Mouse (Mus musculus) ES-E14 (cell line): ENCODE results near the gene St7. TPM values are rescaled to one million over a fixed set of nuclear protein-coding genes. Genes with fewer than 3 reads are reported as not detected.

Experiments
- DNase-seq: peaks from one replicate; pipeline ENCODE4 v3.0.0-alpha.2; 2013; ENCODE audit warnings: low read depth, low spot score
- H3K27ac ChIP-seq: 2 replicates; pipeline ENCODE4 v1.5.1; 2012; ENCODE audit warnings: low read depth, mild to moderate bottlenecking, low read length, moderate library complexity, mixed read lengths; ENCODE audit not compliant: poor library complexity, insufficient read depth, severe bottlenecking
- H3K36me3 ChIP-seq: 2 replicates; pipeline ENCODE4 v1.6.1; 2012; ENCODE audit warnings: mild to moderate bottlenecking, low read length, moderate library complexity, mixed read lengths; ENCODE audit not compliant: control insufficient read depth, poor library complexity, insufficient read depth, severe bottlenecking
- H3K4me1 ChIP-seq, 2 experiments: fragments of 150-350 bp in 1 of 2; sonication (generic) in 1 of 2; 2 replicates each; pipeline ENCODE4 v1.6.1; 2012; ENCODE audit warnings: low read length in 2 of 2, mild to moderate bottlenecking in 1 of 2, mixed read lengths in 1 of 2; ENCODE audit not compliant: control insufficient read depth in 2 of 2, insufficient read depth in 2 of 2, poor library complexity in 1 of 2
- H3K4me3 ChIP-seq, 2 experiments: fragments of 150-350 bp in 1 of 2; sonication (generic) in 1 of 2; 2 replicates each; pipeline ENCODE4 v1.5.1; 2012; ENCODE audit warnings: low read length in 2 of 2, low read depth in 1 of 2, mild to moderate bottlenecking in 1 of 2, mixed read lengths in 1 of 2; ENCODE audit not compliant: insufficient read depth in 1 of 2, poor library complexity in 1 of 2, severe bottlenecking in 1 of 2
- H3K9ac ChIP-seq: 2 replicates; pipeline ENCODE4 v1.6.1; 2012; ENCODE audit warnings: low read depth, mild to moderate bottlenecking, low read length, mixed read lengths; ENCODE audit not compliant: poor library complexity, insufficient read depth, severe bottlenecking
- H3K9me3 ChIP-seq: fragments of 150-350 bp; sonication (generic); 2 replicates; pipeline ENCODE4 v1.6.1; 2012; ENCODE audit warnings: low read depth, mild to moderate bottlenecking, low read length; ENCODE audit not compliant: control insufficient read depth, insufficient read depth
- CHD2 ChIP-seq: IDR thresholded peaks from 2 replicates; pipeline ENCODE4 v1.6.1; 2014; ENCODE audit warnings: mild to moderate bottlenecking, low read depth, low read length, inconsistent platforms
- HCFC1 ChIP-seq: IDR thresholded peaks from 2 replicates; pipeline ENCODE4 v1.6.1; 2012; ENCODE audit warnings: low read length, inconsistent platforms, borderline replicate concordance; ENCODE audit not compliant: insufficient read depth
- MAFK ChIP-seq: IDR thresholded peaks from 2 replicates; pipeline ENCODE4 v1.6.1; 2014; ENCODE audit warnings: mild to moderate bottlenecking, low read depth, low read length, inconsistent platforms; ENCODE audit not compliant: insufficient read depth
- ZC3H11A ChIP-seq: IDR thresholded peaks from 2 replicates; pipeline ENCODE4 v1.6.1; 2012; ENCODE audit warnings: low read depth, mild to moderate bottlenecking, inconsistent platforms, low read length, borderline replicate concordance
- ZNF384 ChIP-seq: IDR thresholded peaks from 2 replicates; pipeline ENCODE4 v1.6.1; 2012; ENCODE audit warnings: low read depth, low read length, inconsistent platforms
- in situ Hi-C, 2 experiments: fragments of 600-800 bp; cut with MboI; formaldehyde crosslinking; loops; one replicate each; pipeline ENCODE4 v1.15.1; 2025; ENCODE audit warnings: low sequenced_read_pairs in 2 of 2, inconsistent platforms in 1 of 2; ENCODE audit not compliant: unreplicated experiment in 2 of 2
- total RNA-seq: library from RNA; depleted of rRNA; stranded (reverse); fragments of 300-350 nt; gene quantifications from 2 replicates; pipeline ENCODE4 v1.2.3, GENCODE M21; 2012

St7 gene
- total RNA-seq, 1 experiment: 4.2 TPM

GRCm38 (mm10) chr6:17842759-17843158 lies 150.0 kb downstream of the St7 start:
- no peak overlapping the region for H3K9ac ChIP-seq
- in situ Hi-C loops: no loop called here
- no peak overlapping the region for H3K4me3 ChIP-seq
- TF ChIP-seq ZNF384 (no peak), ZC3H11A (no peak), MAFK (no peak), CHD2 (no peak), HCFC1 (no peak)
- H3K36me3 ChIP-seq: no peaks in the 10 kb centered on the region
- no peaks in the 10 kb centered on the region for H3K9me3 ChIP-seq
- no peak overlapping the region for H3K27ac ChIP-seq
- no peaks in the 10 kb centered on the region for H3K4me1 ChIP-seq
- DNase-seq: peak; percentile 33

GRCm38 (mm10) chr6:17851316-17851715 lies 158.6 kb downstream of the St7 start:
- in situ Hi-C loops: no loop called here
- TF ChIP-seq HCFC1: no peak
- no peak for TF ChIP-seq ZC3H11A
- TF ChIP-seq MAFK: no peak
- no peak for TF ChIP-seq CHD2
- TF ChIP-seq ZNF384: no peak

GRCm38 (mm10) chr6:17853587-17854274 lies 161.0 kb downstream of the St7 start:
- Histone ChIP-seq H3K9me3 (no peaks in the 10 kb centered on the region), H3K4me3 (no peak overlapping the region), H3K27ac (no peak overlapping the region), H3K4me1 (no peaks in the 10 kb centered on the region), H3K36me3 (no peaks in the 10 kb centered on the region), H3K9ac (no peak overlapping the region)
- TF ChIP-seq MAFK (no peak), ZC3H11A (no peak), HCFC1 (no peak), ZNF384 (no peak), CHD2 (no peak)
- no peak for DNase-seq
- in situ Hi-C loops: no loop called here

More at GRCm38 (mm10) chr6:17851316-17851715, 158.6 kb downstream of the St7 start:
- H3K9me3 ChIP-seq: no peaks in the 10 kb centered on the region
- no peak overlapping the region for H3K9ac ChIP-seq
- no peak overlapping the region for H3K27ac ChIP-seq
- H3K36me3 ChIP-seq: no peaks in the 10 kb centered on the region
- DNase-seq: no peak
- H3K4me3 ChIP-seq: no peak overlapping the region
- H3K4me1 ChIP-seq: no peaks in the 10 kb centered on the region

- Histone ChIP-seq H3K27ac (no peak overlapping the region), H3K9me3 (no peaks in the 10 kb centered on the region), H3K4me3 (no peak overlapping the region), H3K4me1 (no peaks in the 10 kb centered on the region), H3K9ac (no peak overlapping the region), H3K36me3 (no peaks in the 10 kb centered on the region)
- in situ Hi-C loops: no loop called here
- no peak for DNase-seq
- TF ChIP-seq HCFC1: no peak
- TF ChIP-seq CHD2: no peak
- TF ChIP-seq MAFK: no peak
- TF ChIP-seq ZNF384: no peak
- TF ChIP-seq ZC3H11A: no peak
These were observed 162.9 kb downstream of the St7 start for GRCm38 (mm10) chr6:17855616-17856015.

GRCm38 (mm10) chr6:17859564-17859963 lies 166.8 kb downstream of the St7 start:
- TF ChIP-seq CHD2 (no peak), ZNF384 (no peak), HCFC1 (no peak), ZC3H11A (no peak), MAFK (no peak)
- Histone ChIP-seq H3K9me3 (no peaks in the 10 kb centered on the region), H3K27ac (no peak overlapping the region), H3K36me3 (no peaks in the 10 kb centered on the region), H3K9ac (no peak overlapping the region), H3K4me3 (no peak overlapping the region), H3K4me1 (no peaks in the 10 kb centered on the region)
- in situ Hi-C loops: no loop called here
- DNase-seq: no peak
